Mouse (Mus musculus): Measurements from ENCODE around the gene Grk5. TPM values are rescaled to one million over a fixed set of nuclear protein-coding genes. Genes with fewer than 3 reads are reported as not detected.

The Grk5 gene
- polyA plus RNA-seq, 2 experiments, result 0.50 to 0.84 TPM

- Histone ChIP-seq H3K27me3 (ENCODE audit: control insufficient read depth, insufficient read depth, low read length) (no peaks in the 10 kb centered on the region), H3K9ac (replicated peaks) (no peak overlapping the region), H3K4me1 (replicated peaks; ENCODE audit: control insufficient read depth in 2 of 2, insufficient read depth in 2 of 2, low read length in 1 of 2) (no peaks in the 10 kb centered on the region), H3K4me2 (ENCODE audit: low read depth) (no peak overlapping the region), H3K9me3 (ENCODE audit: control insufficient read depth, low read length) (no peaks in the 10 kb centered on the region), H3K4me3 (ENCODE audit: insufficient read depth in 1 of 2, low read depth in 2 of 2, low read length in 2 of 2) (no peak overlapping the region), H3K27ac (no peak overlapping the region), H3K36me3 (replicated peaks; ENCODE audit: control insufficient read depth, insufficient read depth, low read depth) (no peaks in the 10 kb centered on the region)
- ATAC-seq (ENCODE audit: insufficient read depth) (no peak), DNase-seq (ENCODE audit: low read depth in 3 of 3, low spot score in 3 of 3) (no peak)
- no peak for TF ChIP-seq EP300 (IDR thresholded peaks at IDR 0.05; ENCODE audit: low read depth)
- TF ChIP-seq CTCF (IDR thresholded peaks at IDR 0.05; ENCODE audit: low read depth), result peak; percentile 48
- 37% methylated on average over 2 of the region's 2 CpGs for WGBS (ENCODE audit: insufficient replicate concordance)
Measured at GRCm38 (mm10) chr19:61110184-61110583, 220.6 kb downstream of the Grk5 start.

GRCm38 (mm10) chr19:61131096-61131495 is 241.5 kb downstream of the Grk5 start:
- no peak overlapping the region for H3K4me2 ChIP-seq (ENCODE audit: low read depth)
- H3K27me3 ChIP-seq (ENCODE audit: control insufficient read depth, insufficient read depth, low read length), result no peaks in the 10 kb centered on the region
- no peaks in the 10 kb centered on the region for H3K36me3 ChIP-seq (replicated peaks; ENCODE audit: control insufficient read depth, insufficient read depth, low read depth)
- no peak overlapping the region for H3K9ac ChIP-seq (replicated peaks)
- H3K4me3 ChIP-seq (ENCODE audit: insufficient read depth in 1 of 2, low read depth in 2 of 2, low read length in 2 of 2), result no peak overlapping the region
- H3K9me3 ChIP-seq (ENCODE audit: control insufficient read depth, low read length), result no peaks in the 10 kb centered on the region
- ATAC-seq (ENCODE audit: insufficient read depth), result no peak
- H3K27ac ChIP-seq, result no peak overlapping the region
- TF ChIP-seq CTCF (IDR thresholded peaks at IDR 0.05; ENCODE audit: low read depth), result no peak
- no peak for TF ChIP-seq EP300 (IDR thresholded peaks at IDR 0.05; ENCODE audit: low read depth)
- DNase-seq (ENCODE audit: low read depth in 3 of 3, low spot score in 3 of 3), result no peak
- WGBS (ENCODE audit: insufficient replicate concordance), result 84% methylated on average over 10 of the region's 10 CpGs
- no peaks in the 10 kb centered on the region for H3K4me1 ChIP-seq (replicated peaks; ENCODE audit: control insufficient read depth in 2 of 2, insufficient read depth in 2 of 2, low read length in 1 of 2)

- DNase-seq (ENCODE audit: low read depth in 3 of 3, low spot score in 3 of 3), result no peak
- ATAC-seq (ENCODE audit: insufficient read depth), result no peak
- Histone ChIP-seq H3K27me3 (ENCODE audit: control insufficient read depth, insufficient read depth, low read length) (no peaks in the 10 kb centered on the region), H3K36me3 (replicated peaks; ENCODE audit: control insufficient read depth, insufficient read depth, low read depth) (no peaks in the 10 kb centered on the region), H3K4me1 (replicated peaks; ENCODE audit: control insufficient read depth in 2 of 2, insufficient read depth in 2 of 2, low read length in 1 of 2) (peaks cover 8 to 10% of the 10 kb centered on the region in 2 experiments), H3K9me3 (ENCODE audit: control insufficient read depth, low read length) (no peaks in the 10 kb centered on the region), H3K27ac (no peak overlapping the region), H3K9ac (replicated peaks) (no peak overlapping the region), H3K4me3 (ENCODE audit: insufficient read depth in 1 of 2, low read depth in 2 of 2, low read length in 2 of 2) (no peak overlapping the region), H3K4me2 (ENCODE audit: low read depth) (no peak overlapping the region)
- TF ChIP-seq EP300 (IDR thresholded peaks at IDR 0.05; ENCODE audit: low read depth) (no peak), CTCF (IDR thresholded peaks at IDR 0.05; ENCODE audit: low read depth) (no peak)
Measured at GRCm38 (mm10) chr19:61138655-61139054, 249.1 kb downstream of the Grk5 start.

GRCm38 (mm10) chr19:61140342-61141206 is 251.0 kb downstream of the Grk5 start, which contains the start of gene Zfp950:
Gene Zfp950 (minus strand): TSS chr19:61140840.
- no peaks in the 10 kb centered on the region for H3K9me3 ChIP-seq (ENCODE audit: control insufficient read depth, low read length)
- TF ChIP-seq CTCF (IDR thresholded peaks at IDR 0.05; ENCODE audit: low read depth) (no peak; the same call in 1 of the 2 replicates), EP300 (IDR thresholded peaks at IDR 0.05; ENCODE audit: low read depth) (no peak)
- DNase-seq (ENCODE audit: low read depth in 3 of 3, low spot score in 3 of 3) (peak; percentile 86 to 90 (median 89)), ATAC-seq (ENCODE audit: insufficient read depth) (peak; percentile 100)
- H3K4me3 ChIP-seq (ENCODE audit: insufficient read depth in 1 of 2, low read depth in 2 of 2, low read length in 2 of 2), result peak within 1 kb of the TSS; percentile 89 to 93
- peaks cover 8 to 10% of the 10 kb centered on the region in 2 experiments for H3K4me1 ChIP-seq (replicated peaks; ENCODE audit: control insufficient read depth in 2 of 2, insufficient read depth in 2 of 2, low read length in 1 of 2)
- H3K27ac ChIP-seq, result peak within 1 kb of the TSS; percentile 63
- WGBS (ENCODE audit: insufficient replicate concordance), result under 1% methylated on average over 18 of the region's 18 CpGs
- peak within 1 kb of the TSS; percentile 84 for H3K4me2 ChIP-seq (ENCODE audit: low read depth)
- no peaks in the 10 kb centered on the region for H3K36me3 ChIP-seq (replicated peaks; ENCODE audit: control insufficient read depth, insufficient read depth, low read depth)
- peak within 1 kb of the TSS; percentile 88 for H3K9ac ChIP-seq (replicated peaks)
- no peaks in the 10 kb centered on the region for H3K27me3 ChIP-seq (ENCODE audit: control insufficient read depth, insufficient read depth, low read length)

- WGBS (ENCODE audit: insufficient replicate concordance), result 34% methylated on average over 4 of the region's 4 CpGs
- Histone ChIP-seq H3K27ac (no peak overlapping the region), H3K36me3 (replicated peaks; ENCODE audit: control insufficient read depth, insufficient read depth, low read depth) (no peaks in the 10 kb centered on the region), H3K27me3 (ENCODE audit: control insufficient read depth, insufficient read depth, low read length) (no peaks in the 10 kb centered on the region), H3K9ac (replicated peaks) (peak overlapping the region; percentile 88), H3K4me3 (ENCODE audit: insufficient read depth in 1 of 2, low read depth in 2 of 2, low read length in 2 of 2) (peak overlapping the region; percentile 89 to 93; a peak in 3 of 4 replicates), H3K4me2 (ENCODE audit: low read depth) (peak overlapping the region; percentile 84), H3K4me1 (replicated peaks; ENCODE audit: control insufficient read depth in 2 of 2, insufficient read depth in 2 of 2, low read length in 1 of 2) (peaks cover 8 to 10% of the 10 kb centered on the region in 2 experiments), H3K9me3 (ENCODE audit: control insufficient read depth, low read length) (no peaks in the 10 kb centered on the region)
- no peak for ATAC-seq (ENCODE audit: insufficient read depth)
- no peak for DNase-seq (ENCODE audit: low read depth in 3 of 3, low spot score in 3 of 3)
- TF ChIP-seq CTCF (IDR thresholded peaks at IDR 0.05; ENCODE audit: low read depth), result no peak
- TF ChIP-seq EP300 (IDR thresholded peaks at IDR 0.05; ENCODE audit: low read depth), result no peak
Measured at GRCm38 (mm10) chr19:61141299-61141698, 251.8 kb downstream of the Grk5 start.

Other genes starting within 250 kb of the Grk5 start
- 1.00 and 1.3 TPM in 2 replicates for gene Nanos1, start 133.8 kb upstream of the Grk5 start, polyA plus RNA-seq (2012; rRNA removed)
- 1.2 and 1.9 TPM in 2 replicates for gene Nanos1, start 133.8 kb upstream of the Grk5 start, polyA plus RNA-seq (2014; fragmentation: Nextera tagmentation; extraction: Ambion mirVana)
- 37.6 and 96.1 TPM in 2 replicates for gene Eif3a, start 99.1 kb upstream of the Grk5 start, polyA plus RNA-seq (2012; rRNA removed)
- 95.1 and 103 TPM in 2 replicates for gene Eif3a, start 99.1 kb upstream of the Grk5 start, polyA plus RNA-seq (2014; fragmentation: Nextera tagmentation; extraction: Ambion mirVana)
- 8.5 and 11.8 TPM in 2 replicates for gene Fam45a, start 78.2 kb upstream of the Grk5 start, polyA plus RNA-seq (2012; rRNA removed)
- 25.7 and 29.3 TPM in 2 replicates for gene Fam45a, start 78.2 kb upstream of the Grk5 start, polyA plus RNA-seq (2014; fragmentation: Nextera tagmentation; extraction: Ambion mirVana)
- gene Sfxn4, start 28.3 kb upstream of the Grk5 start, polyA plus RNA-seq (2012; rRNA removed), result 0.90 and 0.98 TPM in 2 replicates
- gene Sfxn4, start 28.3 kb upstream of the Grk5 start, polyA plus RNA-seq (2014; fragmentation: Nextera tagmentation; extraction: Ambion mirVana), result 0.94 and 1.2 TPM in 2 replicates
- gene Prdx3, start 15.2 kb upstream of the Grk5 start, polyA plus RNA-seq (2012; rRNA removed), result 152 and 217 TPM in 2 replicates
- 401 and 411 TPM in 2 replicates for gene Prdx3, start 15.2 kb upstream of the Grk5 start, polyA plus RNA-seq (2014; fragmentation: Nextera tagmentation; extraction: Ambion mirVana)

Data from liver, embryonic 14.5 days (tissue).